Mouse (Mus musculus): ENCODE data around the gene Rab19.
"Not testable (repeated sequence)": the region's sequence is repeated elsewhere in the genome, so short reads cannot be mapped to it uniquely, and the experiment has no call there.

Gene Rab19

DNA sequence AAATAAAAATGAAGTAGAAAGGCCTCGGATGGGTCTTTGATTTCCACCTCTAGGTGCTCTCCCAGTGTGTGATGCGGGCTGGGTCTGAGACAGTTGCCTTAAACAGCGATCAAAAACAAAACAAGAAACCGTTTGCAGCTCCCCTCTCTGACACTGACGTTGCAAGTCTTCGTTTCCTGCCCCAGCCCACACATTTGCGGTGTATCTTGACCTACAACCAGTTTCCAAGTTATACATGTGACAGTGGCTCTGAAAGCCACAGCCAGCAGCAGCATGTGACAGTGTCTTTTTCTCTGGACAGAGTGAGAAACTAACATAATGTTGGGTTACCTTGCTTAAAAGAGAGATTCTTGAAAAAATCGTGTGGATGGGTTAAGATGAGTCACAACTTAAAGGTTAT lies 1.2 kb upstream of the Rab19 start:
- no peak for DNase-seq (ENCODE audit: low spot score)

DNA sequence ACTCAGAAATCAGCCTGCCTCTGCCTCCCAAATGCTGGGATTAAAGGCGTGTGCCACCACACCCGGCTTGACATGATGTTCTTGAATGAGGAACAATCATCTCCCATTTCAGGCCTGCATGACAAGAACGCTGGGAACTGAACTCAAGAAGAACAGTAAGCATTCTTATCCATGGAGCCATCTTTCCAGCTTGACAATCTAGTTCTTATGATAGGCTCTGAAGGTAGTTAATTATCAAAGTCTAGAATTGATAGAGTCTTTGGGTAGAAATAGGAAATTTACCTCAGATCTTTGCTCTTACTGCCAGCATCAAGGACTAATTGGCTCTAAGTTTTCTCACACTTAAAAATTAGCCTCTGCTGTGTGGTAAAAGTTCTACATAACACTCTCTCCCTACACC lies 699 bp upstream of the Rab19 start:
- DNase-seq (ENCODE audit: low spot score) = no peak

DNA sequence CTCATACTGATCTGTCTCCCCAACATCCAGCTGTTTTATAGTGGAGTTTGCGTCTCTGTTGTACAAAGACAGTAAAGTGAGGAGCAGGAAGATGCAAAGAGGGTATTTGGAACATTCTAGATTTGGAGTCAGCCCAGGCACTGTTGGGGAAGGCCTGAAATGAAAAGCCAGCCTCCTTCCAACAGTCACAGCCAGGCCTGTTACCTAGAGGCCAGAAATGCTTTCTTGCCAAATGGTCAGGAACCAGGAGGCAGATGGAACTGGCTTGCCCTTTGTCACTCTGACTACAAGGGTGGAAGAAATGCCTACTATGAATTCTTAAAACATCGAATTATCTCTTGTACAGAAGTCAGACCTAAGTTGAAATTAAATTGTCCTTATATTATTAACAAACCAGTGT lies 9.0 kb downstream of the Rab19 start:
- no peak for DNase-seq (ENCODE audit: low spot score)

DNA sequence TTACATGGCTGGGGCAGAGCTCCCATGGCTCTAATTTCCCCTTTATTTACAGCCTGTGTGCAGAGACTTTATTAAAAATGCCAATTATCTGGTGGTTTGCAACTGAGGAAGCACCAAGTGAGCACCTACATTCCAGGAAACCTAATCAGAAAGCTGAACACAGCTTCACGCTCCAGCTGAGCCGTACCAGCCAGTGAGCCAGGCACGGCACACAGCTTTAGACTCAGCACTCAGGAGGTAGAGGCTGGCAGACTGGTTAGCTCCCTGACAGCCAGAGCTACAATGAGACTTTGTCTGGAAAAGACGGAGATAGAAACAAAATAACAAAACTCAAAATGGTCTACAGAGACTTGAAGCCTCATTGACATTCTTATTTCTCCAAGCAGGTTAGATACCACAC lies 14.5 kb downstream of the Rab19 start:
- DNase-seq (ENCODE audit: low spot score) = no peak

DNA sequence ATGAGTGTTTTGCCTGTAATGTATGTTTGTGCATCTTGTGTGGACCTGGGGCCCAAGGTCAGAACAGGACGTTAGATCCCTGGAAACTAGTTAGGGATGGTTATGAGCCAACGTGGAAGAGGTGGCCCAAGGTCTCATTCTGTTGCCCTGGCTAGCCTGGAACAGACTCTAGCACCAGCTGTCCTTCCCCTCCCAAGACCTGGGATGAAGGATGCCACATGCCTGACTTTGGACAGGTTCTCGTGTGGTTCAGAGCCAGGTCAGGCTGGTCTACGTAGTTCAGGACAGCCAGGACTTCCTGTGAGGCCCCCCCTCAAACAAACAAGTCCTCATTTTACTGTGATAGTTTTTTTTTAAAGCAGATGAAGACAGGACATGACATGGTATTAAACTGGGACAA lies 14.9 kb downstream of the Rab19 start:
- no peak for DNase-seq (ENCODE audit: low spot score)

DNA sequence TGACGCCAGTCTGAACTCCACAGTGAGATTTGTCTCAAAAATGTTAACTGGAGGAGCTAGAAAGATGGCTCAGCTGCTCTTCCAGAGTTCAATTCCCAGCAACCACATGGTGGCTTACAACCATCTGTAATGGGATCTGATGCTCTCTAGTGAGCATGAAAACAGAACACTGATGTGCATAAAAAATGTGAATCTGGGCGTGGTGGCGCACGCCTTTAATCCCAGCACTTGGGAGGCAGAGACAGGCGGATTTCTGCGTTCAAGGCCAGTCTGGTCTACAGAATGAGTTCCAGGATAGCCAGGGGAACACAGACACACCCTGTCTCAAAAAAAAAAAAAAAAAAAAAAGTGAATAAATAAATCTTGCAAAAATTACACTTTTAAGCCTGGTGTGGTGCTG lies 16.1 kb downstream of the Rab19 start:
- no peak for DNase-seq (ENCODE audit: low spot score)

DNA sequence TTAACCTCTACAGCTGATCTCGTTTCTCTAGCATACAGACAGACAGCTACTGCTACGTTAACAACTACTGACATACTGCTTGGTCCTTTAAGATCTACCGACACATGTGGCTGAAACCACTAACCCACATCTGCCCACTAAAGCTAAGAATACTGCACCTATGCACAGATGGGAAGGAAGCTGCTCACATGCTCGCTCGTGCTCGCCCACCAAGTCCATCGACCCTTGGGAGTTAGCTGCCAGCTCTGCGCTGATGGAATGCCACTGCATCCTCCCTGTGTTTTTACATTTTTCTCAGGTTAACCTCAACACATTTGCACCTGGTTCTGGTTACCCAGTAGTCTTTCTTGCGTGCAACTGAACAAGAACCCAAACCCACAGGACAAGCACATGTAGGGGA lies 17.4 kb downstream of the Rab19 start:
- DNase-seq (ENCODE audit: low spot score) = no peak

DNA sequence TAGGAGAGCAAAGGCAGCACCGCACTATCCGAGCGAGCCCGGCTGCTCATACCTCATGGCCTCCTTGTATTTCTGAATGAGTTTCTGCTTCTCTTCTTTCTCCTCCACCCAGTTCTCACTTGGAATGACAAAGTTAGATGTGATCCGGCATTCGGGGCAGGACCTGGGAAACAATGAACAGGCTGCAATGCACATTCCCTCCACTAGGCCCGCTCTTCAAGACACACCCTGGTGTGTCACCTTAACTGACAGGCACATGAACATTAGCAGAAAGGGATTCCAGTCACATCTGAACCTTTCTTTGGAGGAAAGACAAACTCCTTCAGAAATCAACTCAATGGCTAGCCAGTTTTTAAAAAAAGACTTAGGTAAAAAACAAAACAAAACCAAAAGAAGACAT lies 19.4 kb downstream of the Rab19 start:
- peak; percentile 81 for DNase-seq (ENCODE audit: low spot score)

DNA sequence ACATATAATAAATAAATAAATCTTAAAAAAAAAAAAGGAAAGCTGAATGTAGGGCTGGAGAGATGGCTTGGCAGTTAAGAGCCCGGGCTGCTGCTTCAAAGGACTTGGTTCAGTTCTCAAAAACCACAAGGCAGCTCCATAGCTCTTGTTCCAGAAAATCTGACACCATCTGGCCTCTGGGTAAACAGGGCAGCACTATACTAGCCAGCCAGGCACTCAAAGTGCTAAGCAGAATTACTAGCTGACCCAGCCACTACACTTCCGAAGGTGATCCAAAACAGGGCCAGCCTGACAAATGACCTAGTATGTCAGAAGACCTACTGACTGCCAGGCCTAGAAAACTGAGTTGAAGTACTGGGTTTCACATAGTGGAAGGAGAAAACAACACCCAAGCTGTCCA lies 22.2 kb downstream of the Rab19 start:
- DNase-seq (ENCODE audit: low spot score) = no peak

DNA sequence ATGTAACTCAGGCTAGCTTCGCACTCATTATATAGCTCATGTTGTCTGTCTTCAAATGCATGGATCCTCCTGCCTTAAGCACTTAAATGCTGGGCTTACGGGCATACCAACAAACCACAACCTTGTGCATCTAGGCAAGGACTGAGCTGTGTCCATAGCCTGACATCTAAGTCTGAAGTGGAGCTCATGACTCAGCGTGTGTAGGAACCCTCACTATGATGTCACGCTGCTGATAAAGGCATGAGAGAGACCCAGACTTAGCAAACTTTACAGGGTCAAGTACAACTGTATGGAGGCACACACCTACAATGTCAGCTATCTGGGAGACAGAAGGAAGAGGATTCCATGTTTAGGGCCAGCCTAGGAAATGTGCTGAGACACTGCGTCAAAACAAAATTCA lies 25.5 kb downstream of the Rab19 start:
- no peak for DNase-seq (ENCODE audit: low spot score)

DNA sequence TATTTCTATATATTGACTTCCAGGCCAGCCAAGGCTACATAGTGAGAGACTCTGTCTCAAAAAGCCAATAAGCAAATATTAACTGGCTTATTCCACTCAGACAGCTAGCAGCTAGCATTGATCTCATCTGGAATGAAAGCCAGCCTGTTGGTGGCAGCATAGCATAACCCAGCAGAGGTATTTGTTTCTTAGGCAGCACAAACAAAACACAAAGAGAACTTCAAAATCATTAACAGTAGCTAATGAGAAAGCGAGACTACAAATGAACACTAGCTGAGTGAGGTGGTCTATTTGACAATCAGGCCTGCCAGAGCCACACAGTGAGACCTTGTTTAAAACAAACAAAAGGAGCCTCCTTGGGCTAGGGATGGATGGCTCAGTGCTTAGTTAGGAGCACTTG lies 33.1 kb downstream of the Rab19 start:
- no peak for DNase-seq (ENCODE audit: low spot score)

DNA sequence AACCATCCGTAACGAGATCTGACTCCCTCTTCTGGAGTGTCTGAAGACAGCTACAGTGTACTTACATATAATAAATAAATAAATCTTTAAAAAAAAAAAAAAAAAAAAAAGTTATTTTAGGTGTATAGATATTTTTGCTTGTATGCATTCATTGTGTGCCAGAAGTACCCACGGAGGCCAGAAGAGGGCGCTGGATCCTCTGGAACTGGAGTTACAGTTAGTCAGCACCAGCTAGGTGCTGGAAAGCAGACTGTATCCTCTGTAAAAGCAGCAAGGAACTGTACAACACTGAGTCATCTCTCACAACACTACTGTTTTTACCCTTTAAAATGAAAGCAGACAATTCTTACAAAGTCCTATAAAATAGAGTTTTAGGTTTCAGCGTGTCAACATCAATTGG lies 34.8 kb downstream of the Rab19 start:
- DNase-seq (ENCODE audit: low spot score) = peak; percentile 70

DNA sequence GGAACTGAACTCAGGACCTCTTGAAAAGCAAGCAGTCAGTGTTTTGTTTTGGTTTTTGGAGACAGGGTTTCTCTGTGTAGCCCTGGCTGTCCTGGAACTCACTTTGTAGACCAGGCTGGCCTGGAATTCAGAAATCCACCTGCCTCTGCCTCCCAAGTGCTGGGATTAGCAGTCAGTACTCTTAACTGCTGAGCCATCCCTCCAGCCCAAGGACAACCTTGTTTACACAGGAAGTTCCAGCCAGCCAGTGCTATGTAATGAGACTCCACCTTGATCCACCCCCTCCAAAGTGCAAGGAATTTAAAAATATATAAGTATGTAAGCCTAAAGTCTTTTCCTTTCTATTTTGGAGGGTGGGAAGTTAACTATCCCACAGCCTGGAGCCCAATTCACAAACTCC lies 35.7 kb downstream of the Rab19 start:
- not testable (repeated sequence) for DNase-seq (ENCODE audit: low spot score)

DNA sequence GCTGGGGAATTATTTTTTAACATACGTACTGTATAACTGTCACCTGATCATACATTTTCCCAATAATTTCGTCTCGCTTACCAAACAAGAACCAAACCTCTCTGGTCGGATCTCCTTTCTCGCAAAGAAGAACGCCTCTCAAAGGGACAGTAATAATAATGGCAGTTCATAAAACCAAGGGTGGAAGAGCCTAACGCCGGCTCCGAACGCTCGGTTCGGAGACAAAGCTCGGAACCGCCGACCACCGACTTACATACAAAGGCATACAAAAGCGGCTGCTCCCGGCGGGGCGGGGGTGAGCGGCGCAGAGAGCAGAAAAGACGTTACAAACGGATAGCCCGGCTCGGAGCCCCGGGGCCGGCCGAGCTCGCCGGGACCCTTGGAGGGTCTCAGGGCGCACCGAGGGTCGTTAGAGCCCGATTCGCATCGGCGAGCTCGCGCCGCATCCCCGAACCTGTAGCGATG lies 38.4 kb downstream of the Rab19 start:
- DNase-seq (ENCODE audit: low spot score) = peak; percentile 62

DNA sequence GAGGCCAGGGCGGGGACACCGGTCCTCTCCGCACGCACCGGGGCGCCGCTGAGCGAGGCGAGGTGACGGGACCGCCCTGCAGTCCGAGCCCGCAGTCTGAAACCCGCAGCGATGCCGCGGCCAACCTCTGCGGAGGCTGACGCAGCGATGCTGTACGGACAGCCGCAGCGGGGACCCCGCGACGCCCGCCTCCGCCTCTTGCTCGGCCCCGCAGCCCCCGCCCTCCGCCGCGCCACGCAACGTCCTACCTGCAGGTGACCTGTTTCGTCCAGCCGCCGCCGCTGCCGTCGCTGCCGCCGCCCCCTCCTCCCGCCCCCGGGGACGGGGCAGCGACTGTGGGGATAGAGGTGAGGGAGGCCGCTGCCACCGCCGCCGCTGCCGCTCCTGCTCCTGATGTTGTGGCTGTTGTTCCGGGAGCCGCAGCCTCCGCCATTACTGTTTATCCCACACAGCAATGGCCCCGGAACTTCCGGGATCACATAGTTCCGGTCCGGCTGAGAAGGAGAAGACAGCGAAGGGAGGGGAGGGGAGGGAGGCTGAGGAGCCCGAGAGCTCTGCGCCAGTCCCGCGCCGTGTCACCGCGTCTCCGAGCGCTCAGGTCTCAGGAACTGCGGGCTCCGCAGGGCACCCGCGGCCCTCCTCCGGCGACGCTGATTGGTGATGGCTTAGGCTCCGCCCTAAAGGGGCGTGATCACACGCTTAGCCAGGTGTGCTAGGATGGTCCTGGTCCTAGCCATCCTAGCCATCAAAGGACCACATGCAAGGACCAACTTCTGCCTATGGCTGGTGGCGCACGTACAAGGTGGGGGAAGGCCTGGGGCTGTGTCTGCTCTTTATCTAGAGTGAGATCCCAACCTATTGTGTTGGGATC lies 39.1 kb downstream of the Rab19 start, which contains the start of gene Mkrn1:
Gene Mkrn1, minus strand, starts transcription at position 612 of the 871 bp plus-strand sequence.
- DNase-seq (ENCODE audit: low spot score) = peak; percentile 88

DNA sequence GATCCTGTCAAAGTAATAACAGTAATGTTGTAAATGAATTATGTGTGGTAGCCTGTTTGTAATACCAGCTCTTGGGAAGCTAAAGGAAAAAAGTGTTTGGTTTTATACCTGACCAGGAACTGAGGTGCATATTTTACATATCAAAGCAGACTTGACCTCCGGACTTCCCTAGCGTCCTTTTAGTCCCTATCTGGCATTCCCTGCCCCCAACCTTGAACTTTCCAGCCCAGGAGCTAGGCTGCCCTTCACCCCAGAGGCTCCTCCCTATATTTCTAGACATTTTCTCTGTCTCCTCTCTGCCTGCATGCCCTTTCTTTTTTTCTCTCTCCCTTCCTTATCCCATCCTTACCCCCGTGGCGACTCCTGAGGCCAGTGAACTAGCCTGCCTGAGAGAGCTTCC lies 39.9 kb downstream of the Rab19 start:
- no peak for DNase-seq (ENCODE audit: low spot score)

DNA sequence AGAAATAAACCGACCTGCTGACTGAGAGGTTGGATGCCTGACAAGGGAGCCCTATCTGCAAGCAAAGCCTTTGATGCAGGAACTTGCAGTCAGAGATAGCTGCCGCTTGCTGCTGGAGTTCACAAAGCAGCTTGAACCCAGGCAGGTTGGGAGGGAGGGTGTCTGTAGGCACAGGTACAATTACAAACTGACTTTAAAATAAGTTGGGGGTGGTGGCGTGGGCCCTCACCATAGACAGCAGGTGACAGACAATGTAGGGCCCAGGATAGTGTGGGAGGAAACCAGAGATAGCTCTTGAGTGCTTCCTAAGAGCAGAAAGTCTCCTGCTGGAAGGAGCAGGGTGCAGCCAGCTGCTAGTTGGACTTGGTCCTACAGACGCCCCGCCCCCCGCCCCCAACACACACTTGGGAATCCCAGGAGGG lies 42.2 kb downstream of the Rab19 start:
- DNase-seq (ENCODE audit: low spot score) = no peak

DNA sequence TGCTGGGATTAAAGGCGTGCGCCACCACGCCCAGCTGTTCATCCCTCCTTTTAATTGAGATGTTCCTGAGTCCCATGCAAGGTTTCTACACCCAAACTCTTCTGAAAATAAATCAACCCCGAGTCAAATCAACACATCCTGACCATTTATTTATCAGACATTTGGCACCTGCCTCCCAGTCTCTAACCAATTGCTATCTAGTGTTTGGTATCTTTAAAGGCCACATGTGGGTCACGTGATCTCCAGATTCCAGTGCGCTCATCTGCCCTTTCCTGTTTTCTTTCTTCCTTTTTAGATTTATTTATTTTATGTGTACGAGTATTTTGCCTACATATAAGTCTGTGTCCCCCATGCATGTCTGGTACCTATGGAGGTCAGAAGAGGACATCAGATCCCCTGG lies 42.7 kb downstream of the Rab19 start:
- DNase-seq (ENCODE audit: low spot score) = no peak

DNA sequence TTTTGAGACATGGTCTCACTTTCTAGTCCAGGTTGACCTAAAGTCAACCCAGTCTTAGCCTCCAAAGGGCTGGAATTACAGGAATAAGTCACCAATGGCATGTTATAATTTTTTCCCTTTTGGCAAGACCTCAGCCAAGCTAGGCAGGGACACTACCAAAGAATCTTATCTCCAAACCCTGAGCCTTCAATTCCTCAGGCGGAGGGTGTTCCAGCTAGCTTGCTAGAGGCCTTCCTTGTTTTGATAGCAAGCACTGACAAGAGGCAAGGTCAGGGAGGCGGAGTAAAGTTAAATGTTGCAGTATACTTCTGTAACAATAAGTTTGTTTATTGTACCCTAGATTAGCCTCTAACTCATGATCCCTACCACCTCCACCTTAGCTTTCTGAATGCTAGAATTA lies 44.2 kb downstream of the Rab19 start:
- no peak for DNase-seq (ENCODE audit: low spot score)

DNA sequence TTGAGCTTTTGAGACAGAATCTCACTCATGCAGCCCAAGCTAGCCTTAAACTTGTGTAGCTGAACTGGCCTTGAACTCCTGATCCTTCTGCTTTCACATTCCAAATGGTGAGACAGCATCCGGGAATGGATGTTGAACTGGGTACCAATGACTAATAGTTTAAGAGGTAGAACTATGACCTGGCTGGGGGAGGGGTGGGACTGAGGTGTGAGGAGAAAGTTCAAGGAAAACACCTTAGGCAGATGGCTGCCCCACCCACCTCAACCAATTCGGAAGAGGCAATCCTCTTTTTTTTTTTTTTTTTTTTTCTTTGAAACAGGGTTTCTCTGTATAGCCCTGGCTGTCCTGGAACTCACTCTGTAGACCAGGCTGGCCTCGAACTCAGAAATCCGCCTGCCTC lies 45.8 kb downstream of the Rab19 start:
- no peak for DNase-seq (ENCODE audit: low spot score)

DNA sequence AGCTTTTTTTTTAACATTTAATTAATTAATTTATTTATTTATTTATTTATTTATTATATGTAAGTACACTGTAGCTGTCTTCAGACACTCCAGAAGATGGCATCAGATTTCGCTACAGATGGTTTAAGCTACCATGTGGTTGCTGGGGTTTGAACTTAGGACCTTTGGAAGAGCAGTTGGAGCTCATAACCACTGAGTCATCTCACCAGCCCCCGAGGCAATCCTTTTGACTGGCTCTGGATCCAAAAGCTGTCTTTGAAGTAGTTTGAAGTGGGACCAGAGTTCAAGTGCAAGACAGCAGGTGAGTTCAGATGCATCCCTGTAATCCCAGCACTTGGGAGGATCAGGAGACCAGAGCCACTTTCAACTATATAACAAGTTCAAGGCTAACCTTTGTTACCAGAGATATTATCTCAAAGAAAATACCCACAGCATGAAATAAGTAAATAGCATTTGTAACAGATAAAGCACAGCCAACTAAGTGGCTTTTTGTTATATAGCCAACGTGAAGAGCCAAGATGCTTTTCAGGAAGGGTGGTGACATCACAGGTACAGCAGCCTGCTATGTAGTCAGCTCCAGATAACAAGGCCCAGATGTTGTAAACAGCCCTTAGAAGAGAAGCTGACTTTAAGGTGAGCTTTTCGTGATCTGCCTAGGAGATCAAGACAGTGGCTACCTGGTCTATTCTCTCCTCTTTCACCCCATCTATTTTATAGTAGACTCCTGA lies 46.5 kb downstream of the Rab19 start:
- DNase-seq (ENCODE audit: low spot score) = no peak

DNA sequence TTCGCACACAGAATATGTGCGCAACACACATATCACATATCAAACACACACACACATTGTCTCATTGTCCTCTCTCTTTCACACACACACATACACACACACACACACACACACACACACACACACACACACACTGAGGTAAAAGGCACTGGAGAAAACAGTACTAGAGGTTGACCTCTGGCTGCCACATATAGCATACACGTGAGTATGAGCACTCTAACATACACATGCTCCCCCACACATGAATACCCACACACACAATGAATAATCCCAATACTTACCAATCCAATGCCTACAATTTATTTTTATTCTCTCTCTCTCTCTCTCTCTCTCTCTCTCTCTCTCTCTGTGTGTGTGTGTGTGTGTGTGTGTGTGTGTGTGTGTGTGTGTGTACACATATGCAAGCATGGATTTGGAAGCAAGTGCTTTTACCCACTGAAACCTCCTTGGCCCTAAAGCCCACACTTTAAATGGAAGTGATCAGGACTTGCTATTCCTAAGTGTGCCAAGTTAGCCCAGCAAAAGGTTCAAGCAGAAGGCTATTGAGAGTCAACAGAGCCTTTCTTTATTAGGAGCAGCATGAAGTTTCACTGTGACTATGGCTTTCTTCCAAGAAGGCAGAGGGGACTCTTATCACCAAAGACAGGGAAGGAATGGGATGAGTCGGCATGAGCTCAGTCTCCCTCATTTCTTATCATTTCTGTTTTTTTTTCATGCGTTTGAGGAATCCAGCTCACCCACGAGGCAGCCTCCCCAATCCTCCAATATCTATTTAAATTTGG lies 48.2 kb downstream of the Rab19 start:
- no peak for DNase-seq (ENCODE audit: low spot score)

DNA sequence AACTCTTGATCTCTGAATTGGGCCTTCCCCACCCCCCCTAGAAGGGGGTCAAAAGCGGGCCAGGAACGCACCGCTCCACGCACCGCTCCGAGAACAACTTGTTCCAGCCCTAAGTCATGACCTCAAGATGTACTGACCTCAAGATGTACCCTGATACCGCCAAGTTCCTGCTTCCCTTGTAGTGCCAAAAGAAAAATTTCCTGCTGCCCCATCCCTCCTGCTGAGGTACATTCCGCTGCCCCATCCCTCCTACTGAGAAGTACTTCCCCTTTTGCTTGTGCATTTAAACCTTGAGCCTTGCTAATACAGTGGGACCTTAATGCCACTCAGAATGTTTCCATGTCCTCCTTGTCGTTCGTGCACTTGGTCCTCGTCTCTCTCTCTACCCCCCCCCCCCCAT lies 49.7 kb downstream of the Rab19 start:
- DNase-seq (ENCODE audit: low spot score) = no peak

All from embryo, embryonic 10.5 days (tissue).